Comparison of ENCODE assay signal across 18 mouse cellular contexts in genomic region chr5:148575163-148575562, GRCm38 (mm10). TPM values are rescaled to one million over a fixed set of nuclear protein-coding genes. Genes with fewer than 3 reads are reported as not detected.
A peak's percentile ranks its signal among the peaks of the same experiment; 100 is the strongest.
DNase-seq lines count a peak whose midpoint lies in the region; ATAC-seq and TF ChIP-seq lines count a peak whose summit lies in the region.
"Had no signal": no experiment of that assay in that cellular context is flagged by ENCODE, and none has a peak within 500 bp of the region (broad histone marks: within the 10 kb centered on the region; RNA-seq: fewer than 3 reads in every experiment).

No protein-coding gene starts in this region.

- no peak for TF ChIP-seq EP300 in stomach, postnatal 0 days (optimal IDR thresholded peaks at IDR 0.05)

- no peaks in the 10 kb centered on the region for H3K36me3 ChIP-seq in heart, embryonic 13.5 days
- no peaks in the 10 kb centered on the region for H3K36me3 ChIP-seq in stomach, postnatal 0 days (ENCODE audit: control insufficient read depth, insufficient read depth, low read length)
- H3K36me3 ChIP-seq: embryonic facial prominence, embryonic 13.5 days; limb, embryonic 10.5 days; liver, embryonic 15.5 days had no signal

- H3K27me3 ChIP-seq in heart, embryonic 13.5 days (replicated peaks): no peaks in the 10 kb centered on the region
- no peaks in the 10 kb centered on the region for H3K27me3 ChIP-seq in stomach, postnatal 0 days (ENCODE audit: control insufficient read depth, insufficient read depth, low read length)
- H3K27me3 ChIP-seq: embryonic facial prominence, embryonic 13.5 days; liver, embryonic 15.5 days had no signal

- H3K9me3 ChIP-seq in heart, embryonic 13.5 days: no peaks in the 10 kb centered on the region
- no peaks in the 10 kb centered on the region for H3K9me3 ChIP-seq in stomach, postnatal 0 days (ENCODE audit: control insufficient read depth, low read length)
- H3K9me3 ChIP-seq: embryonic facial prominence, embryonic 13.5 days; limb, embryonic 10.5 days; liver, embryonic 15.5 days had no signal

- 37% methylated on average over 5 of the region's 5 CpGs for WGBS in heart, embryonic 13.5 days
- 50% methylated on average over 5 of the region's 5 CpGs for WGBS in stomach, postnatal 0 days

- ATAC-seq in heart, embryonic 13.5 days (ENCODE audit: extremely low read depth, insufficient number of reproducible peaks, low FRiP score, low TSS enrichment): no peak
- ATAC-seq in stomach, postnatal 0 days (ENCODE audit: low FRiP score, low TSS enrichment): no peak
- ATAC-seq: forebrain, postnatal 0 days; intestine, embryonic 16.5 days; midbrain, embryonic 16.5 days had no signal

- peak overlapping the region; percentile 61 for H3K9ac ChIP-seq in heart, embryonic 13.5 days
- 0 out of 2 replicates have a peak overlapping the region, but pooled peaks have one; percentile 18 for H3K9ac ChIP-seq in stomach, postnatal 0 days (ENCODE audit: low read length)
- H3K9ac ChIP-seq: embryonic facial prominence, embryonic 13.5 days; forebrain, postnatal 0 days; hindbrain, embryonic 14.5 days; liver, embryonic 15.5 days had no signal

- no peak for DNase-seq in heart, postnatal 4 days
- DNase-seq in kidney, postnatal 4 days: peak; percentile 30 to 46
- DNase-seq in kidney, postnatal 14 days: no peak
- peak; percentile 64 for DNase-seq in testis, postnatal 10 days (ENCODE audit: low spot score)
- DNase-seq in testis, postnatal 14 days (ENCODE audit: low spot score): no peak
- DNase-seq in stomach, postnatal 0 days (ENCODE audit: low spot score): peak; percentile 42
- DNase-seq in embryo, embryonic 10 days (ENCODE audit: low spot score): no peak
- DNase-seq: cerebellum, adult 2 months; forebrain, postnatal 0 days; thymus, postnatal 25 days had no signal

- H3K4me3 ChIP-seq in heart, embryonic 13.5 days: no peak overlapping the region
- H3K4me3 ChIP-seq in stomach, postnatal 0 days (ENCODE audit: low read depth, low read length): no peak overlapping the region
- H3K4me3 ChIP-seq: embryonic facial prominence, embryonic 13.5 days; layer of hippocampus, adult 2 months; limb, embryonic 10.5 days; liver, embryonic 15.5 days had no signal

- H3K4me2 ChIP-seq in heart, embryonic 13.5 days: peak overlapping the region; percentile 56
- H3K4me2 ChIP-seq in stomach, postnatal 0 days (replicated peaks; ENCODE audit: low read depth): peak overlapping the region; percentile 44
- H3K4me2 ChIP-seq: embryonic facial prominence, embryonic 13.5 days; hindbrain, embryonic 14.5 days; liver, embryonic 15.5 days had no signal

- H3K27ac ChIP-seq in heart, embryonic 13.5 days (replicated peaks): peak overlapping the region; percentile 55
- H3K27ac ChIP-seq in stomach, postnatal 0 days (replicated peaks): no peak overlapping the region
- H3K27ac ChIP-seq: embryonic facial prominence, embryonic 13.5 days; hindbrain, embryonic 14.5 days; layer of hippocampus, adult 2 months; limb, embryonic 10.5 days; liver, embryonic 15.5 days had no signal

- H3K4me1 ChIP-seq in heart, embryonic 13.5 days: peaks cover 13% of the 10 kb centered on the region
- no peaks in the 10 kb centered on the region for H3K4me1 ChIP-seq in stomach, postnatal 0 days (replicated peaks; ENCODE audit: control insufficient read depth, insufficient read depth)

- TF ChIP-seq CTCF in stomach, postnatal 0 days (IDR thresholded peaks at IDR 0.05; ENCODE audit: low read depth): no peak

RNA-seq across cellular contexts. Expression of gene Ubl3, which starts 22.6 kb away (rescaled TPM):
- polyA plus RNA-seq in heart, embryonic 13.5 days (2015; fragmentation: Nextera tagmentation; extraction: Ambion mirVana): 55.0 and 59.1 TPM in 2 replicates
- total RNA-seq in heart, postnatal 4 days (2021): 10 to 100 TPM; 71.4 to 82.6 TPM
- polyA plus RNA-seq in stomach, postnatal 0 days (2015; fragmentation: Nextera tagmentation; extraction: Ambion mirVana): 117 and 123 TPM in 2 replicates

Comparison
In these comparisons a context has a peak if more than half of its experiments do, and no peak if none do; other contexts are left out.
1. DNase-seq: peak in kidney, postnatal 4 days (2 of 2), testis, postnatal 10 days (single experiment) and stomach, postnatal 0 days (single experiment); none in heart, postnatal 4 days (single experiment), kidney, postnatal 14 days (single experiment), testis, postnatal 14 days (single experiment) and embryo, embryonic 10 days (single experiment).